23 mouse cellular contexts compared by ENCODE assay signal in the genomic region with DNA sequence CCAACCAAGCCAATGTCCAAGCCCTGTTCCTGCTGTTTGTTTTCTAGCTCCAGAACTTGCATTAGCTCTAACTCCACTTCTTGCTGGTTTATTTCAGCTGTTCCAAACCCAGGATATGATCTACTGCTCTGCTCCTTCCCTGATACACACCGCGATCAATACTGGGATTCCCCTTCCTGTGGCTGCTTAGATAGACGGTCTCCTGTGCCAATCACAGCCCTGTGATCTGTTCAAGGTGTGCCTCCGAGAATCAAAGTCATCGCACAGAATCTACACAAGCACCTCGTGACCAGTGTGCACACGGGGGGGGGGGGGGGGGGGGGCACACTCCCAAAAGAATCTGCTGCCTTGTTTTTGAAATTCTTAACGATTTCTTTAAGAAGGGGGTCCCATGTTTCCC.
A peak's percentile ranks its signal among the peaks of the same experiment; 100 is the strongest.
DNase-seq lines count a peak whose midpoint lies in the region; ATAC-seq and TF ChIP-seq lines count a peak whose summit lies in the region.
"Had no signal": no experiment of that assay in that cellular context is flagged by ENCODE, and none has a peak within 500 bp of the region (broad histone marks: within the 10 kb centered on the region; RNA-seq: fewer than 3 reads in every experiment).

No protein-coding gene starts in this region.

- H3K27ac ChIP-seq in liver, postnatal 0 days (ENCODE audit: low read depth): no peak overlapping the region
- no peak overlapping the region for H3K27ac ChIP-seq in forebrain, postnatal 0 days (ENCODE audit: low read depth, low read length)
- H3K27ac ChIP-seq: heart, adult 2 months; heart, embryonic 10.5 days; heart, embryonic 13.5 days; hindbrain, embryonic 12.5 days; hindbrain, embryonic 15.5 days; intestine, embryonic 15.5 days had no signal

- no peaks in the 10 kb centered on the region for H3K4me1 ChIP-seq in liver, postnatal 0 days (ENCODE audit: insufficient read depth)
- no peaks in the 10 kb centered on the region for H3K4me1 ChIP-seq in forebrain, postnatal 0 days (ENCODE audit: insufficient read depth)
- H3K4me1 ChIP-seq: heart, embryonic 13.5 days; hindbrain, embryonic 12.5 days; hindbrain, embryonic 15.5 days; intestine, embryonic 15.5 days had no signal

- TF ChIP-seq CTCF in liver, postnatal 0 days (IDR thresholded peaks at IDR 0.05; ENCODE audit: low read depth): no peak
- TF ChIP-seq CTCF in forebrain, postnatal 0 days (IDR thresholded peaks at IDR 0.05; ENCODE audit: low read depth): no peak

- WGBS in liver, postnatal 0 days (ENCODE audit: insufficient replicate concordance): 71% methylated on average over 6 of the region's 8 CpGs
- WGBS in forebrain, postnatal 0 days: 76% methylated on average over 8 of the region's 8 CpGs

- no peak for TF ChIP-seq EP300 in liver, postnatal 0 days (IDR thresholded peaks at IDR 0.05; ENCODE audit: low read depth)

- H3K27me3 ChIP-seq in liver, postnatal 0 days (ENCODE audit: insufficient read depth, low read length): no peaks in the 10 kb centered on the region
- no peaks in the 10 kb centered on the region for H3K27me3 ChIP-seq in forebrain, postnatal 0 days (ENCODE audit: insufficient read depth, low read length)
- H3K27me3 ChIP-seq: CH12.LX; heart, embryonic 13.5 days; hindbrain, embryonic 12.5 days; hindbrain, embryonic 15.5 days; intestine, embryonic 15.5 days; Patski had no signal

- H3K4me2 ChIP-seq in liver, postnatal 0 days (ENCODE audit: low read depth, low read length): no peak overlapping the region
- no peak overlapping the region for H3K4me2 ChIP-seq in forebrain, postnatal 0 days (ENCODE audit: low read depth)
- H3K4me2 ChIP-seq: heart, embryonic 13.5 days; hindbrain, embryonic 12.5 days; hindbrain, embryonic 15.5 days; intestine, embryonic 15.5 days had no signal

- no peaks in the 10 kb centered on the region for H3K9me3 ChIP-seq in liver, postnatal 0 days (ENCODE audit: low read length)
- no peaks in the 10 kb centered on the region for H3K9me3 ChIP-seq in forebrain, postnatal 0 days (ENCODE audit: low read length)
- H3K9me3 ChIP-seq: G1E; heart, embryonic 10.5 days; heart, embryonic 13.5 days; hindbrain, embryonic 12.5 days; hindbrain, embryonic 15.5 days; intestine, embryonic 15.5 days had no signal

- H3K36me3 ChIP-seq in liver, postnatal 0 days (replicated peaks; ENCODE audit: insufficient read depth, low read length): no peaks in the 10 kb centered on the region
- H3K36me3 ChIP-seq in forebrain, postnatal 0 days (ENCODE audit: insufficient read depth): no peaks in the 10 kb centered on the region
- H3K36me3 ChIP-seq: G1E; heart, embryonic 10.5 days; heart, embryonic 13.5 days; hindbrain, embryonic 12.5 days; hindbrain, embryonic 15.5 days; intestine, embryonic 15.5 days had no signal

- no peak overlapping the region for H3K4me3 ChIP-seq in liver, postnatal 0 days (ENCODE audit: low read depth, low read length)
- H3K4me3 ChIP-seq in forebrain, postnatal 0 days (ENCODE audit: low read depth, low read length): no peak overlapping the region
- H3K4me3 ChIP-seq: heart, adult 2 months; heart, embryonic 10.5 days; heart, embryonic 13.5 days; hindbrain, embryonic 12.5 days; hindbrain, embryonic 15.5 days; intestine, embryonic 15.5 days had no signal

- H3K9ac ChIP-seq in liver, postnatal 0 days (replicated peaks): no peak overlapping the region
- no peak overlapping the region for H3K9ac ChIP-seq in forebrain, postnatal 0 days
- H3K9ac ChIP-seq: heart, embryonic 13.5 days; hindbrain, embryonic 12.5 days; hindbrain, embryonic 15.5 days; intestine, embryonic 15.5 days had no signal

- 0 out of 2 replicates have a peak, but pooled peaks have one; percentile 45 for ATAC-seq in liver, postnatal 0 days
- ATAC-seq in forebrain, postnatal 0 days: no peak
- ATAC-seq: forebrain, embryonic 14.5 days; intestine, embryonic 15.5 days; Patski had no signal

- no peak for DNase-seq in liver, postnatal 0 days
- DNase-seq in liver (no peak), ZHBTc4 (ENCODE audit: low read depth, low spot score) (peak; percentile 41)
- peak; percentile 62 for DNase-seq in CD4-positive, CD25-positive, alpha-beta regulatory T cell, adult 2 months (ENCODE audit: low read depth, low spot score)
- DNase-seq in forebrain, postnatal 0 days: no peak
- DNase-seq in spleen, adult 12 weeks (ENCODE audit: low spot score): no peak
- no peak for DNase-seq in left cerebral cortex, adult 11 months (ENCODE audit: low spot score)
- DNase-seq: adrenal gland, postnatal 10 days; adrenal gland, postnatal 36 days; B cell, adult 2 months; cerebellum, postnatal 14 days; gastrocnemius, postnatal 25 days; heart, adult 2 months; heart, postnatal 14 days had no signal

Comparison
In these comparisons a context has a peak if more than half of its experiments do, and no peak if none do; other contexts are left out.
1. DNase-seq: peak in CD4-positive, CD25-positive, alpha-beta regulatory T cell, adult 2 months (single experiment) and ZHBTc4 (single experiment); none in liver, postnatal 0 days (single experiment), liver (single experiment), forebrain, postnatal 0 days (single experiment), spleen, adult 12 weeks (single experiment) and left cerebral cortex, adult 11 months (single experiment).